Mouse (Mus musculus): ENCODE data around the gene Pex1. TPM values are rescaled to one million over a fixed set of nuclear protein-coding genes. Genes with fewer than 3 reads are reported as not detected.
"Not testable (repeated sequence)": the region's sequence is repeated elsewhere in the genome, so short reads cannot be mapped to it uniquely, and the experiment has no call there.

The Pex1 gene
- total RNA-seq, 1 experiment from 2014 or later = 32.2 TPM

- ATAC-seq (replicated peaks; ENCODE audit: low read depth, poor library complexity, severe bottlenecking) = 0 out of 2 replicates have a peak, but pooled peaks have one; percentile 42
Observed at GRCm38 (mm10) chr5:3633951-3634350, 38.1 kb downstream of the Pex1 start.

DNA sequence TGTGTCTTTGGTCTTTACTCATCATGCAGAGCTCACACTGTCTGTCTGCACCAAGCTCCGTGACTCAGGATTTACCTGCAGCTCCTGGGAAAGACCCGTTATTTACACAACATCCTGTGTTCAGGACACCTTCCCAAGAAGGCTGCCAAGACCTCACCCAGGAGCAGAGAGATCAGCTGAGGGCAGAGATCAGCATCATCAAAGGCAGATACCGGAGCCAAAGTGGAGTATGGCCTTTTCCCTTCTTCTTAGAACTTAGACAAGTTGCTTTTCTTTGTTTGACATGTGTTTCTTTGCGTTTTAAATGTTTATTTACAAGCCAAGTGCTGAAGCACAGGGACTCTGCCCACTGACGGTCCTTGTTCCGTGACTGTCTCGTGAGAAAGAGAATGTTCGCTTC, 39.4 kb downstream of the Pex1 start:
- no peak for ATAC-seq (replicated peaks; ENCODE audit: low read depth, poor library complexity, severe bottlenecking)

- ATAC-seq (replicated peaks; ENCODE audit: low read depth, poor library complexity, severe bottlenecking) = no peak
Observed at GRCm38 (mm10) chr5:3644621-3645020, 48.8 kb downstream of the Pex1 start.

GRCm38 (mm10) chr5:3645326-3645725, 49.5 kb downstream of the Pex1 start:
- no peak for ATAC-seq (replicated peaks; ENCODE audit: low read depth, poor library complexity, severe bottlenecking)

- ATAC-seq (replicated peaks; ENCODE audit: low read depth, poor library complexity, severe bottlenecking) = no peak
Observed at GRCm38 (mm10) chr5:3646539-3646938, 50.7 kb downstream of the Pex1 start.

DNA sequence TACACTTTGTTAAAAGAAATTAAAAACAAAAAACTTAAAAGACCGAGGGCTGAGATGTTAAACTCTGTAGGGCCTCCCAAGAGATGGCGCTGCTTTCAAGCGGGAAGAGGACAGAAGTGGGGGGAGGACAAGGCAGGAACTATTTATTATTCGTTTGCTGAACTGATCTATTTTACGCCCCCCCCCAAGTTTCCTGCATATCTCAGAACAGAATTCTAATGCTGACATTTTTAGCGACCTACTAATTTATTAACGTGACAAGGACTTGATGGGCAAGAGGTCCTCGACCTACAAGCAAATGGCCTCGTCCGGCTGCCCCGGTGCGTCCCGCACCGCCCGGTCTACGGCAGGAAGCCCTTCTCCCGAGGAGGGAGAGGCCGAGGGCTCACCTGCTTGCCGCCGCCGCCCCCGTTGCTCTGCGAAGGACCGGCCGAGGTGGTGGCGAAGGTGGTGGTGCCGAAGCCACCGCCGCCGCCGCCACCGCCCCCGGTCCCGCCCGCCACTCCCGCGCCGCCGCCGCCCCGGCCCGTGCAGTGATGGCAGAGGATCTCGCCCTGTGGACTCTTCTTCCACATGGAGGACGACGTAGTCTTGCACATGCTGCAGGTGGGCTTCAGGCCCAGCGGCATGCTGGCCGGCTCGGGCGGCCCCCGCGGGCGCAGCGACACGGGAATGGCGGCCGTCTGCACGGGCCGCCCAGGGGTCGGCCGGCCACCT, 51.3 kb downstream of the Pex1 start:
- ATAC-seq (replicated peaks; ENCODE audit: low read depth, poor library complexity, severe bottlenecking) = peak; percentile 62

DNA sequence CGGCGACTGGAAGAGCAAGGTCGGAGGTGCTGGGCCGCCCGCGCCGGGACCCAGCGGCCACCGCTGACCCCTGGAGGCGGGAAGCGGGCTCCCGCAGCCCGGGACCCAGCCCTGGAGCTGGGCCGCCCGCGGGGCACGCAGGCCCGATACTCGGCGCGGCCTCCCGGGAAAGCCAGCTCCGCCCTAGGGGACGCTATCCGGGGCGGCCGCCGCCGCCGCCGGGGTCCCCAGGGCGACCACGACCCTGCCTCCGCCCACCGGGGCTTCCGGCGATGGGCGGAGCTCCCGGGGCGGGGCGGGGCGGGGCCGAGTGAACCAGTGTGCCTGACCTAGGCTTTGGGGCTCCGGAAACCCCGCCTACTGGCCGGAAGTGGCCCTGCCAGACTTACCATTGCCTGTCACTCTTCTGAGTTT, 51.8 kb downstream of the Pex1 start:
- ATAC-seq (replicated peaks; ENCODE audit: low read depth, poor library complexity, severe bottlenecking) = peak; percentile 86

- ATAC-seq (replicated peaks; ENCODE audit: low read depth, poor library complexity, severe bottlenecking) = no peak
Observed at GRCm38 (mm10) chr5:3648206-3648848, 52.5 kb downstream of the Pex1 start.

- ATAC-seq (replicated peaks; ENCODE audit: low read depth, poor library complexity, severe bottlenecking) = no peak
Observed at GRCm38 (mm10) chr5:3648849-3649210, 53.0 kb downstream of the Pex1 start.

DNA sequence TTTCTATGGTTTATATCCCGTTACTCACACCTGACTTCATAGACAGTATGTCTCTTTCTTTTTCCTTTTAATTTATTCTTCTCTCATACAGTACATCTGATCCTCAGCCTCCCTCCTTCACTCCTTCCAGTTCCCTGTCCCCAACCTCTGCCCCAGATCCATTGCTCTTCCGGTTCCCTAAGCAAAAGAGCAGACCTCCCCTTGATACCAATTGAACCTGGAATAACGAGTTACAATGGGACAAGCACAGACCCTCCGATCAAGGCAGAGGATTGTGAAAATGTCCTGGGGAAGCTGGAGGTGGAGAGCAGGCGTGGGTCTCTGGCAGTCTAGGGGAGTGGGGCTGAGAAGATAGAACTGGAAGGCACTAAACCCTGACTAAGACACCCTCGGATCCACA, 55.0 kb downstream of the Pex1 start, which contains the start of gene Tmbim7:
TSS of gene Tmbim7 (plus strand) at position 301 of the 400 bp plus-strand sequence.
- no peak for ATAC-seq (replicated peaks; ENCODE audit: low read depth, poor library complexity, severe bottlenecking)

- no peak for ATAC-seq (replicated peaks; ENCODE audit: low read depth, poor library complexity, severe bottlenecking)
Observed at GRCm38 (mm10) chr5:3651621-3652020, 55.8 kb downstream of the Pex1 start.

DNA sequence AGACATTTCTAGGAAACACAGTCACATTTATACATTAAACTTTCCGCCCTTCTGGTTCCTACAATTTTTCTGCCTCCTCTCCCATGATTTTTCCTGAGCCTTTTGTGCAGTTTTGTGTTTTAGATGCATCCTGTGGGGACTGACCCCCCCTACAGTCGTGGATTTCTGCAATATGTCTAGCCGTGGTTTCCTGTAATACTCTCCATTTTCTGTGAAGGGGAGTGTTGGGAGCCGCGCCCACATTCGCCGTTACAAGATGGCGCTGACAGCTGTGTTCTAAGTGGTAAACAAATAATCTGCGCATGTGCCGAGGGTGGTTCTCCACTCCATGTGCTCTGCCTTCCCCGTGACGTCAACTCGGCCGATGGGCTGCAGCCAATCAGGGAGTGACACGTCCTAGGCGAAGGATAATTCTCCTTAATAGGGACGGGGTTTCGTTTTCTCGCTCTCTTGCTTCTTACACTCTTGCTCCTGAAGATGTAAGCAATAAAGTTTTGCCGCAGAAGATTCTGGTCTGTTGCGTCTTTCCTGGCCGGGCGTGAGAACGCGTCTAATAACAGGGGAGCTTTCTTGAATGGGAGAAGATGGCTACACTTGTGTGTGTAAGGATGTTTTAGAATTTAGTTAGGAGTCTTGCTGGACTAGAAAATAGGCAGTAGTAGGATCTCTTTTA, 57.2 kb downstream of the Pex1 start:
- ATAC-seq (replicated peaks; ENCODE audit: low read depth, poor library complexity, severe bottlenecking) = not testable (repeated sequence)

GRCm38 (mm10) chr5:3653801-3654200, 57.9 kb downstream of the Pex1 start:
- no peak for ATAC-seq (replicated peaks; ENCODE audit: low read depth, poor library complexity, severe bottlenecking)

DNA sequence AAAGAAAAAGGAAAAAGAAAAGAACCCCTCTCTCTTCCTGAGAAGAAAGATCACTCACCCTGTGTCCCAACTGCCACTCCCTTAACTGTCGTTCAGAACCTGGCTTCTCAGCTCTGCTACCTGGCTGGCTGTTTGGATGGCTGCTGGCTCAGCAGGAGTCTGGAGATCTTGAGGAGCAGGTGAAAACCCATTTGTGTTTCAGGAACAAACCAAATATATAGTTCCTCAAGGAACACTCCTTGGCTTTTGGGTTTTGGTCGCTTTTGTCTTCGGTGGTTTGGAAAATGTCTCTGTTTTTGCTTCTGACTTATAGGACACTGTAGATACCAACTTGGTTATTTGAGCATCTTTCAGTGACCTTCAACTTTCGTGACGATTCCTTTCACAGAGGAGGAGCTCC, 61.2 kb downstream of the Pex1 start, which contains the start of gene Gatad1:
TSS of gene Gatad1 (minus strand) at position 101 of the 400 bp plus-strand sequence.
- ATAC-seq (replicated peaks; ENCODE audit: low read depth, poor library complexity, severe bottlenecking) = no peak

DNA sequence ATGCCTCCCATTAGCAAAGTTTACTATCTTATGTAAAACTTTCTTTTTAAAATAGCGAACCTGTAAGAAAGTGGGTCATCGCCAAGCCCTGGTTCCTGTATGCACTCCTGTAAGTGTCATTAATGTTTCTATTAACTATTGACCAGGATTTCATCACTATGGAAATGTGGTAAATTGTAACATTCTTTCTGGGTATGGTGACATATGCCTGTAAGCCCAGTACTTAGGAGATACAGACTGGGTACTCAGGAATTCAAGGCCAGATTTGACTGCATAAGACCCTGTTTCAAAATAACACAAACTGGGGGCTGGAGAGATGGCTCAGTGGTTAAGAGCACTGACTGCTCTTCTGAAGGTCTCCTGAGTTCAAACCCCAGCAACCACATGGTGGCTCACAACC, 69.4 kb downstream of the Pex1 start:
- no peak for ATAC-seq (replicated peaks; ENCODE audit: low read depth, poor library complexity, severe bottlenecking)

DNA sequence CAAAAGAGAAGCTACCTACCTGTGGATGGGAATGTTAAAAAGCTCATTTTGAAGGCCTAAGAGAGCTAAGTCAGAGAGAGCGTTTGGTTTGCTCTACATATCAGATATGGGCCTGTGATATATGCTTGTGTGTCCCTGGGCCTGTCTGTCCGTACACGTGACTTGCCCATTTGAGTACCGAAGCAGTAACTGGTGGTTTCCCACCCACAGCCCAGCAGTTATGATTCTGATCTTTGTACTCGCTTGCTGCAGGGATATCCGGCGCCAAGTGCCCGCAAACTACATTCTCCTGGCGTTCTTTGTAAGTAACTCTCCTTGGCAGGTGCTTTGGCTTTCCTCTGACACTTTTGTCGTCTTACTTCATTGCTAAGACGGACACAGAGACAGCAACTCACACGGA, 70.7 kb downstream of the Pex1 start:
- ATAC-seq (replicated peaks; ENCODE audit: low read depth, poor library complexity, severe bottlenecking) = peak; percentile 27; the same call in 1 of the 2 replicates

- ATAC-seq (replicated peaks; ENCODE audit: low read depth, poor library complexity, severe bottlenecking) = peak; percentile 90
Observed at GRCm38 (mm10) chr5:3669938-3670554, 74.2 kb downstream of the Pex1 start.

Measured in common myeloid progenitor, adult 5-6 weeks (primary cell).